Mouse (Mus musculus): Measurements from ENCODE around the gene Ucn3.

- TF ChIP-seq CTCF (IDR thresholded peaks at IDR 0.05; ENCODE audit: extremely low read depth, insufficient read depth, low read length) (no peak), POLR2A (IDR thresholded peaks at IDR 0.05; ENCODE audit: extremely low read depth, insufficient read depth, low read length) (no peak)
These were observed 45.8 kb downstream of the Ucn3 start for GRCm38 (mm10) chr13:3899301-3899700.

All from cortical plate, adult 2 months (tissue).